11 mouse cellular contexts compared by ENCODE assay signal in the genomic region with DNA sequence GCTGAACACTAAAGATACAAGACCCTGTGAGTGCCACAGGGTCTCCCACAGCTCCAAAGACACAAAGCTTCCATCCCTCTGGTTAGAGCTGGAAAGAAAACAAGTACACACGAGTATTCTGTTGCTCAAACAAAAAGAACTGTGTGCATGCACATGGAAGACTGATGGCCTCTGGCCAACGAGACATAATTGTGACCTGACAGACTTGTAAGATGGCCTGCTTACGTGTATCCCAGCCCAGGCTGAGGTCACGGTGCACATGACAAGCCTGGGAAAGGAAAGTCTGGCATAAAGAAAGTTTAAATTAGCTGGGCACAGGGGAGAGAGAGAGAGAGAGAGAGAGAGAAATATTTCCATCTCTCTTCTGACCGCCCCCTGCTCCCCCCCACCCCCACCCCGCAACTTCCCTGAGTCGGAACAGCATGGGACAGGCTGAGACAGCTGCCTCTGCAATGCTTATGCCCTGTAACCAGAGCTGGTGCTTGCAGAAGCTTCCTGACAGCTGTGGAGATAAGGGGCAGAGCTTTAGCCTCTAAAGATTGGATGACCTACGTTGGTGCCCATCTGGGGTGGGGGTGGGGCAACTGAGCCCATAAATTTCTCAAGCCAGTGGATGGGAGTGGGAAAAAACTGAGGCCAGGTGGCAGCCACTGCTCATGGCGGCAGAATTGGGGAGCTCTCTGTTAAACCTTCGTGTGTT. TPM values are rescaled to one million over a fixed set of nuclear protein-coding genes. Genes with fewer than 3 reads are reported as not detected.
DNase-seq lines count a peak whose midpoint lies in the region; ATAC-seq and TF ChIP-seq lines count a peak whose summit lies in the region.
"Had no signal": no experiment of that assay in that cellular context is flagged by ENCODE, and none has a peak within 500 bp of the region (broad histone marks: within the 10 kb centered on the region; RNA-seq: fewer than 3 reads in every experiment).

No protein-coding gene starts in this region.

- no peaks in the 10 kb centered on the region for H3K36me3 ChIP-seq in intestine, embryonic 15.5 days
- no peaks in the 10 kb centered on the region for H3K36me3 ChIP-seq in intestine, embryonic 16.5 days (ENCODE audit: control insufficient read depth, insufficient read depth, low read length)
- no peaks in the 10 kb centered on the region for H3K36me3 ChIP-seq in embryonic facial prominence, embryonic 12.5 days
- no peaks in the 10 kb centered on the region for H3K36me3 ChIP-seq in limb, embryonic 14.5 days (ENCODE audit: control insufficient read depth, insufficient read depth, low read length)
- H3K36me3 ChIP-seq: liver, embryonic 15.5 days had no signal

- TF ChIP-seq POLR2A in limb, embryonic 14.5 days (IDR thresholded peaks at IDR 0.05; ENCODE audit: borderline replicate concordance, extremely low read depth, insufficient read depth, insufficient read length) = no peak

- H3K27me3 ChIP-seq in intestine, embryonic 15.5 days (replicated peaks) = no peaks in the 10 kb centered on the region
- no peaks in the 10 kb centered on the region for H3K27me3 ChIP-seq in intestine, embryonic 16.5 days (replicated peaks; ENCODE audit: control insufficient read depth, insufficient read depth, low read length)
- H3K27me3 ChIP-seq in embryonic facial prominence, embryonic 12.5 days = no peaks in the 10 kb centered on the region
- no peaks in the 10 kb centered on the region for H3K27me3 ChIP-seq in limb, embryonic 14.5 days (ENCODE audit: control insufficient read depth, insufficient read depth, low read length)

- no peak overlapping the region for H3K27ac ChIP-seq in intestine, embryonic 15.5 days
- no peak overlapping the region for H3K27ac ChIP-seq in intestine, embryonic 16.5 days (ENCODE audit: low read length)
- H3K27ac ChIP-seq in embryonic facial prominence, embryonic 12.5 days = peak overlapping the region; percentile 41; the same call in 1 of the 2 replicates
- 0 out of 2 replicates have a peak overlapping the region, but pooled peaks have one; percentile 33 for H3K27ac ChIP-seq in limb, embryonic 14.5 days (replicated peaks; ENCODE audit: low read depth, low read length)
- H3K27ac ChIP-seq: liver, embryonic 15.5 days had no signal

- H3K4me2 ChIP-seq in intestine, embryonic 15.5 days (replicated peaks) = no peak overlapping the region
- H3K4me2 ChIP-seq in intestine, embryonic 16.5 days (ENCODE audit: low read depth, low read length) = no peak overlapping the region
- H3K4me2 ChIP-seq in embryonic facial prominence, embryonic 12.5 days (replicated peaks) = no peak overlapping the region
- no peak overlapping the region for H3K4me2 ChIP-seq in limb, embryonic 14.5 days (replicated peaks; ENCODE audit: low read depth, low read length, severe bottlenecking)
- H3K4me2 ChIP-seq: liver, embryonic 15.5 days had no signal

- 20% methylated on average over 10 of the region's 10 CpGs for WGBS in intestine, embryonic 15.5 days
- 26% methylated on average over 10 of the region's 10 CpGs for WGBS in intestine, embryonic 16.5 days
- 20% methylated on average over 10 of the region's 10 CpGs for WGBS in embryonic facial prominence, embryonic 12.5 days
- WGBS in limb, embryonic 14.5 days = 13% methylated on average over 9 of the region's 10 CpGs

- H3K4me1 ChIP-seq in intestine, embryonic 15.5 days (replicated peaks) = peaks cover 7% of the 10 kb centered on the region
- peaks cover 4% of the 10 kb centered on the region; the same call in 1 of the 2 replicates for H3K4me1 ChIP-seq in intestine, embryonic 16.5 days (ENCODE audit: control insufficient read depth, insufficient read depth, low read length)
- H3K4me1 ChIP-seq in embryonic facial prominence, embryonic 12.5 days = peaks cover 11% of the 10 kb centered on the region
- peaks cover 17% of the 10 kb centered on the region for H3K4me1 ChIP-seq in limb, embryonic 14.5 days (ENCODE audit: control insufficient read depth, insufficient read depth, low read length)
- H3K4me1 ChIP-seq: liver, embryonic 15.5 days had no signal

- peak; percentile 9 for DNase-seq in NIH3T3 (ENCODE audit: low read depth)
- peak; percentile 64 for DNase-seq in limb, embryonic 14.5 days (ENCODE audit: low spot score)
- DNase-seq in cerebellum, postnatal 36 days = no peak
- no peak for DNase-seq in kidney, postnatal 25 days
- DNase-seq: kidney, adult 9 months had no signal

- no peaks in the 10 kb centered on the region for H3K9me3 ChIP-seq in intestine, embryonic 15.5 days
- H3K9me3 ChIP-seq in intestine, embryonic 16.5 days (ENCODE audit: control insufficient read depth, low read length) = no peaks in the 10 kb centered on the region
- H3K9me3 ChIP-seq in embryonic facial prominence, embryonic 12.5 days = no peaks in the 10 kb centered on the region
- H3K9me3 ChIP-seq in limb, embryonic 14.5 days (ENCODE audit: control insufficient read depth, low read length) = no peaks in the 10 kb centered on the region
- H3K9me3 ChIP-seq: liver, embryonic 15.5 days had no signal

- no peak overlapping the region for H3K9ac ChIP-seq in intestine, embryonic 15.5 days
- no peak overlapping the region for H3K9ac ChIP-seq in intestine, embryonic 16.5 days (ENCODE audit: low read depth, low read length)
- H3K9ac ChIP-seq in embryonic facial prominence, embryonic 12.5 days = no peak overlapping the region
- H3K9ac ChIP-seq in limb, embryonic 14.5 days (ENCODE audit: low read depth, low read length, severe bottlenecking) = no peak overlapping the region
- H3K9ac ChIP-seq: liver, embryonic 15.5 days had no signal

- H3K4me3 ChIP-seq in intestine, embryonic 15.5 days (replicated peaks) = no peak overlapping the region
- no peak overlapping the region for H3K4me3 ChIP-seq in intestine, embryonic 16.5 days (ENCODE audit: low read length)
- no peak overlapping the region for H3K4me3 ChIP-seq in embryonic facial prominence, embryonic 12.5 days
- no peak overlapping the region for H3K4me3 ChIP-seq in limb, embryonic 14.5 days (replicated peaks; ENCODE audit: low read length)
- H3K4me3 ChIP-seq: liver, embryonic 15.5 days had no signal

- ATAC-seq in intestine, embryonic 15.5 days = peak; percentile 51
- no peak for ATAC-seq in intestine, embryonic 16.5 days
- peak; percentile 81 for ATAC-seq in embryonic facial prominence, embryonic 12.5 days (ENCODE audit: insufficient number of reproducible peaks, insufficient read depth, low FRiP score, low TSS enrichment)
- ATAC-seq in limb, embryonic 14.5 days (ENCODE audit: low FRiP score, low read depth) = peak; percentile 91
- no peak for ATAC-seq in granulocyte monocyte progenitor cell, adult 5-6 weeks (replicated peaks; ENCODE audit: poor library complexity, severe bottlenecking)

RNA-seq across cellular contexts. Expression of gene Tnp1, which starts 46.4 kb away (rescaled TPM):
- not detected in 2 replicates for polyA plus RNA-seq in intestine, embryonic 15.5 days (2015; fragmentation: Nextera tagmentation; extraction: Ambion mirVana)
- not detected in 2 replicates for polyA plus RNA-seq in intestine, embryonic 16.5 days (2015; fragmentation: Nextera tagmentation; extraction: Ambion mirVana)
- not detected in 2 replicates for polyA plus RNA-seq in embryonic facial prominence, embryonic 12.5 days (2016; fragmentation: Nextera tagmentation; extraction: Ambion mirVana)
- polyA plus RNA-seq in limb, embryonic 14.5 days (2012; rRNA removed) = not detected in 2 replicates
- not detected in 2 replicates for polyA plus RNA-seq in limb, embryonic 14.5 days (2014; fragmentation: Nextera tagmentation; extraction: Ambion mirVana)
- total RNA-seq in granulocyte monocyte progenitor cell, adult 5-6 weeks (2014; fragmentation: Nextera tagmentation) = not detected in 2 replicates
- total RNA-seq in granulocyte monocyte progenitor cell, adult 5-6 weeks (2017) = not detected in 2 replicates
- total RNA-seq: ES-E14 had no signal
- polyA plus RNA-seq: liver, embryonic 15.5 days had no signal

Comparison
In these comparisons a context has a peak if more than half of its experiments do, and no peak if none do; other contexts are left out.
1. ATAC-seq: peak in intestine, embryonic 15.5 days (single experiment), embryonic facial prominence, embryonic 12.5 days (single experiment) and limb, embryonic 14.5 days (single experiment); none in intestine, embryonic 16.5 days (single experiment) and granulocyte monocyte progenitor cell, adult 5-6 weeks (single experiment).
2. H3K27ac ChIP-seq: peak in embryonic facial prominence, embryonic 12.5 days (single experiment) and limb, embryonic 14.5 days (single experiment); none in intestine, embryonic 15.5 days (single experiment) and intestine, embryonic 16.5 days (single experiment).
3. DNase-seq: peak in NIH3T3 (single experiment) and limb, embryonic 14.5 days (single experiment); none in cerebellum, postnatal 36 days (0 of 2) and kidney, postnatal 25 days (0 of 2).